Comparison of ENCODE assay signal across 8 mouse cellular contexts in genomic region chr16:56075222-56076111, GRCm38 (mm10). TPM values are rescaled to one million over a fixed set of nuclear protein-coding genes. Genes with fewer than 3 reads are reported as not detected.
DNase-seq lines count a peak whose midpoint lies in the region; ATAC-seq and TF ChIP-seq lines count a peak whose summit lies in the region.

No protein-coding gene starts in this region.

- no peaks in the 10 kb centered on the region for H3K9me3 ChIP-seq in embryonic facial prominence, embryonic 12.5 days
- H3K9me3 ChIP-seq in limb, embryonic 10.5 days (replicated peaks), result no peaks in the 10 kb centered on the region
- no peaks in the 10 kb centered on the region for H3K9me3 ChIP-seq in midbrain, embryonic 12.5 days

- H3K9ac ChIP-seq in embryonic facial prominence, embryonic 12.5 days, result peak overlapping the region; percentile 78
- H3K9ac ChIP-seq in midbrain, embryonic 12.5 days (replicated peaks), result peak overlapping the region; percentile 79

- TF ChIP-seq POLR2A in small intestine, adult 2 months (IDR thresholded peaks at IDR 0.05; ENCODE audit: low read depth, low read length), result peak; percentile 44

- peak; percentile 92 for DNase-seq in 3T3-L1 (ENCODE audit: low read depth, low spot score)
- peak; percentile 86 to 88 for DNase-seq in adrenal gland, postnatal 36 days
- DNase-seq in heart, adult 18-20 months, result peak; percentile 89 to 92
- DNase-seq in kidney, adult 18-20 months, result peak; percentile 88
- DNase-seq in limb, embryonic 10.5 days (ENCODE audit: low spot score), result peak; percentile 96

- ATAC-seq in embryonic facial prominence, embryonic 12.5 days (ENCODE audit: insufficient number of reproducible peaks, insufficient read depth, low FRiP score, low TSS enrichment), result peak; percentile 91
- ATAC-seq in midbrain, embryonic 12.5 days (ENCODE audit: low FRiP score, low read depth), result peak; percentile 93

- H3K27me3 ChIP-seq in embryonic facial prominence, embryonic 12.5 days, result no peaks in the 10 kb centered on the region
- H3K27me3 ChIP-seq in limb, embryonic 10.5 days (ENCODE audit: low read depth, poor library complexity, severe bottlenecking), result no peaks in the 10 kb centered on the region
- H3K27me3 ChIP-seq in midbrain, embryonic 12.5 days, result no peaks in the 10 kb centered on the region
- no peaks in the 10 kb centered on the region for H3K27me3 ChIP-seq in small intestine, adult 2 months (ENCODE audit: control insufficient read depth, insufficient read depth, low read length)

- under 1% methylated on average over 38 of the region's 66 CpGs for WGBS in embryonic facial prominence, embryonic 12.5 days
- under 1% methylated on average over 51 of the region's 66 CpGs for WGBS in limb, embryonic 10.5 days
- WGBS in midbrain, embryonic 12.5 days, result under 1% methylated on average over 41 of the region's 66 CpGs
- 1% methylated on average over 51 of the region's 66 CpGs for WGBS in small intestine, adult 2 months

- H3K27ac ChIP-seq in embryonic facial prominence, embryonic 12.5 days, result peak overlapping the region; percentile 90
- H3K27ac ChIP-seq in limb, embryonic 10.5 days, result peak overlapping the region; percentile 93
- peak overlapping the region; percentile 96 for H3K27ac ChIP-seq in midbrain, embryonic 12.5 days (replicated peaks)
- peak overlapping the region; percentile 82 for H3K27ac ChIP-seq in small intestine, adult 2 months (ENCODE audit: insufficient read depth, low read depth, low read length)

- H3K4me3 ChIP-seq in embryonic facial prominence, embryonic 12.5 days, result peak overlapping the region; percentile 75
- peak overlapping the region; percentile 78 for H3K4me3 ChIP-seq in limb, embryonic 10.5 days
- H3K4me3 ChIP-seq in midbrain, embryonic 12.5 days, result peak overlapping the region; percentile 74
- H3K4me3 ChIP-seq in small intestine, adult 2 months (ENCODE audit: low read depth, low read length), result peak overlapping the region; percentile 97

- peaks cover 7% of the 10 kb centered on the region for H3K4me1 ChIP-seq in embryonic facial prominence, embryonic 12.5 days
- H3K4me1 ChIP-seq in limb, embryonic 10.5 days, result peaks cover 10% of the 10 kb centered on the region; the same call in 1 of the 2 replicates
- H3K4me1 ChIP-seq in midbrain, embryonic 12.5 days, result peaks cover 14% of the 10 kb centered on the region
- H3K4me1 ChIP-seq in small intestine, adult 2 months (ENCODE audit: control insufficient read depth, insufficient read depth, insufficient read length, low read length), result no peaks in the 10 kb centered on the region; the same call in 1 of the 2 replicates

- no peak for TF ChIP-seq CTCF in small intestine, adult 2 months (IDR thresholded peaks at IDR 0.05; ENCODE audit: extremely low read depth, insufficient read length, insufficient replicate concordance, low read depth, low read length)

- H3K4me2 ChIP-seq in embryonic facial prominence, embryonic 12.5 days (replicated peaks), result peak overlapping the region; percentile 54
- H3K4me2 ChIP-seq in midbrain, embryonic 12.5 days (replicated peaks), result peak overlapping the region; percentile 58

- H3K36me3 ChIP-seq in embryonic facial prominence, embryonic 12.5 days, result no peaks in the 10 kb centered on the region
- H3K36me3 ChIP-seq in limb, embryonic 10.5 days, result 0 out of 2 replicates have a peak, but pooled peaks cover 2% of the 10 kb centered on the region
- no peaks in the 10 kb centered on the region for H3K36me3 ChIP-seq in midbrain, embryonic 12.5 days
- no peaks in the 10 kb centered on the region for H3K36me3 ChIP-seq in small intestine, adult 2 months (ENCODE audit: control insufficient read depth, insufficient read depth, low read length)

RNA-seq across cellular contexts. Expression of gene Senp7, which starts 27.3 kb away (rescaled TPM):
- 10 to 100 TPM; 21.7 to 22.9 TPM for total RNA-seq in adrenal gland, postnatal 36 days (2021)
- polyA plus RNA-seq in embryonic facial prominence, embryonic 12.5 days (2016; fragmentation: Nextera tagmentation; extraction: Ambion mirVana), result 45.0 and 45.4 TPM in 2 replicates
- 10 to 100 TPM; 14.2 to 16.0 TPM for total RNA-seq in heart, adult 18-20 months (2021)
- 22.8 and 31.6 TPM in 2 replicates for polyA plus RNA-seq in limb, embryonic 10.5 days (2016; fragmentation: Nextera tagmentation; extraction: Ambion mirVana)
- polyA plus RNA-seq in midbrain, embryonic 12.5 days (2016; fragmentation: Nextera tagmentation; extraction: Ambion mirVana), result 52.6 and 56.5 TPM in 2 replicates
- polyA plus RNA-seq in small intestine, adult 2 months (2012; rRNA removed), result 0.32 and 0.72 TPM in 2 replicates

RNA-seq across cellular contexts. Expression of gene Trmt10c, which starts 37.8 kb away (rescaled TPM):
- 10 to 100 TPM; 21.8 to 24.0 TPM for total RNA-seq in adrenal gland, postnatal 36 days (2021)
- 28.5 and 31.5 TPM in 2 replicates for polyA plus RNA-seq in embryonic facial prominence, embryonic 12.5 days (2016; fragmentation: Nextera tagmentation; extraction: Ambion mirVana)
- 10 to 100 TPM; 13.1 to 13.2 TPM for total RNA-seq in heart, adult 18-20 months (2021)
- polyA plus RNA-seq in limb, embryonic 10.5 days (2016; fragmentation: Nextera tagmentation; extraction: Ambion mirVana), result 35.2 and 35.6 TPM in 2 replicates
- polyA plus RNA-seq in midbrain, embryonic 12.5 days (2016; fragmentation: Nextera tagmentation; extraction: Ambion mirVana), result 24.5 and 26.1 TPM in 2 replicates
- polyA plus RNA-seq in small intestine, adult 2 months (2012; rRNA removed), result 1.6 and 1.7 TPM in 2 replicates

RNA-seq across cellular contexts. Expression of gene Pcnp, which starts 45.9 kb away (rescaled TPM):
- 100 to 1,000 TPM; 106 to 123 TPM for total RNA-seq in adrenal gland, postnatal 36 days (2021)
- polyA plus RNA-seq in embryonic facial prominence, embryonic 12.5 days (2016; fragmentation: Nextera tagmentation; extraction: Ambion mirVana), result 263 and 281 TPM in 2 replicates
- total RNA-seq in heart, adult 18-20 months (2021), result 10 to 100 TPM; 46.4 to 55.3 TPM
- 276 and 293 TPM in 2 replicates for polyA plus RNA-seq in limb, embryonic 10.5 days (2016; fragmentation: Nextera tagmentation; extraction: Ambion mirVana)
- polyA plus RNA-seq in midbrain, embryonic 12.5 days (2016; fragmentation: Nextera tagmentation; extraction: Ambion mirVana), result 302 and 320 TPM in 2 replicates
- polyA plus RNA-seq in small intestine, adult 2 months (2012; rRNA removed), result 1.1 and 2.9 TPM in 2 replicates

Comparison
In these comparisons a context has a peak if more than half of its experiments do, and no peak if none do; other contexts are left out.
1. Peak in every context shown above with its lines: DNase-seq, ATAC-seq, H3K4me3 ChIP-seq and H3K27ac ChIP-seq.
2. RNA of gene Senp7, which starts 27.3 kb away (polyA plus RNA-seq): 52.6 to 56.5 TPM in midbrain, embryonic 12.5 days, 45.0 to 45.4 TPM in embryonic facial prominence, embryonic 12.5 days and 22.8 to 31.6 TPM in limb, embryonic 10.5 days; 0.32 to 0.72 TPM in small intestine, adult 2 months; every median in the first group is over 10 times any median in the second.
3. RNA of gene Pcnp, which starts 45.9 kb away (polyA plus RNA-seq): 302 to 320 TPM in midbrain, embryonic 12.5 days, 276 to 293 TPM in limb, embryonic 10.5 days and 263 to 281 TPM in embryonic facial prominence, embryonic 12.5 days; 1.1 to 2.9 TPM in small intestine, adult 2 months; every median in the first group is over 10 times any median in the second.